Mouse (Mus musculus): ENCODE results near the gene Gnb3.

- TF ChIP-seq CTCF (conservative IDR thresholded peaks at IDR 0.05; ENCODE audit: insufficient read depth, insufficient read length, low read depth, low read length) (no peak), POLR2A (IDR thresholded peaks at IDR 0.05; ENCODE audit: low read depth, low read length) (no peak)
Measured at GRCm38 (mm10) chr6:124816611-124817010, 23.5 kb downstream of the Gnb3 start.

Measured in kidney, adult 2 months (tissue).